Mouse (Mus musculus) ES-Bruce4 (cell line): ENCODE data around the gene Peak1.

Source experiments
- EP300 ChIP-seq: IDR thresholded peaks from 2 replicates; pipeline ENCODE4 v1.6.1; 2011; ENCODE audit warnings: low read depth, low read length; ENCODE audit not compliant: insufficient read depth
- POLR2A ChIP-seq: IDR thresholded peaks from one replicate; pipeline ENCODE4 v1.8.1; 2011; ENCODE audit warnings: low read length; ENCODE audit not compliant: insufficient read depth

DNA sequence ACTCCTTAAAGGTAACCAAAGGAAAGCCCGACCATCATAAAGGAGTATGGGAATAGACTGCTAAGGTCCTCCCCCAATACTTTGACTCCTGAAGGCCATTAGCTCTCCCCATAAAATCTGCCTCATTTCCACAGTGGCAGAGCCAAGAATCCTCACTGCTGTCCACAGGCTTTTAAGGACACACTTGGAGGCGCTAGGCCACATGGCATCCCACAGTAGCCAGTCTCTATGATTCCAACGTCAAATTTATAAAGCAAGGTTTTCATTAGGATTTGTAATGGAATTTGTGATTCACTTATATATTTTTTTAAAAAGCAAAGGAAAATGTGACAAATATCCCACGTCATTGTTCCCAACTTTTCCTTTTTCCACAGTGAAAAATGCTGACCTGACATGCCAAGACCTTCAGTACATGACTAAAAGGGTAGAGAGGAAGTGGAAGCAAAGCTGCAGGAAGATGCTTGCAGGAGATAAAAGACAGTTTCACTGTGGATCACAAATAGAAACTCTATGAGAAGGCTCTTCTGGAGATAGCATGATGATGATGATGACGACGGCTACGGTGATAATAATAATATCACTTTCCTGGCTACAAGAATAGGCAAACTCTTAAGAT, 151.6 kb downstream of the Peak1 start:
- TF ChIP-seq POLR2A, result no peak
- no peak for TF ChIP-seq EP300
